Comparison of ENCODE assay signal across 9 mouse cellular contexts in the genomic region with DNA sequence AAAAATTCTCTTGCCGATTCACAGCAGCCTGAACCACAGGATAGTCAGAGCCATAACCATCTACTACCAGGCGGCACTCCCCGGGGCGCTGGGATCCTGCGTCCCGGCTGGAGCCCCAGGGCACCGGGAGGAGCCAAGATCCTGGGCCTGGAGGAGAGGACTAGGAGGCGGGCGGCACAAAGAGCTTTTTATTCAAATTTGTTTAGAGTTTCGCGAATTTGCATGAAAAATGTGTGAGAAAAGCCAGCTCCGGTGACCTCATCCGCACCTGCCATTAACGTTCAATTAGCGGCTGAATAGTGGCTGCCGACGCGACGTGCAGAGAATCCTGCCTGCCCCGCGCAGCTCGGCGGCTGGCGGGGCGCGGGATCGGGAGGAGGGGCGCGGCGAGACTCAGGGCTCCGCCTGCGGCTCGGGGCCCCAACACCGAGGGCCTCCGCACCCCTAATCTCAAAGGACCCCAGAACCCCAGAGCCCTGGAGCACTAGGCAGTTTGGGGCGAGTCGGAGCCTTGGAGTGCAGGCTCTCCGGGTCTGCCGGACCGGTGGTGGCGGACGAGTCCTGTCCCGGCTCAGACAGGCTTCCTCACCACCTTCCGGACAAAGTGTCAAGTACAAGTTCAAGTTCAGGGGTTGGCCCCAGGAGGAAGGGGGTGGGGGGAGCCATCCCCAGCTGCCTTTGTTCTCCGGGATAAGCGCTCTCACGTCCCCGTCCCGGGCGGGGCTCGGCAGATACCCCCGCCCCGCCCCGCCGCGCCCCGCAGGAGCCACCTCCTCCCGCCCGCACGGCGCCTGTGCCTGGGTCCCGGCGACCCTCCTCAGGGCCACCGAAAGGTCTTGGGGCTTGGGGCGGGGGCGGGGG.
A peak's percentile ranks its signal among the peaks of the same experiment; 100 is the strongest.
DNase-seq lines count a peak whose midpoint lies in the region; ATAC-seq and TF ChIP-seq lines count a peak whose summit lies in the region.
"Had no signal": no experiment of that assay in that cellular context is flagged by ENCODE, and none has a peak within 500 bp of the region (broad histone marks: within the 10 kb centered on the region; RNA-seq: fewer than 3 reads in every experiment).

No protein-coding gene starts in this region.

- peak overlapping the region; percentile 86 for H3K9ac ChIP-seq in hindbrain, embryonic 13.5 days
- no peak overlapping the region for H3K9ac ChIP-seq in liver, embryonic 13.5 days

- H3K9me3 ChIP-seq in E14TG2a.4 (ENCODE audit: low read length): no peaks in the 10 kb centered on the region
- no peaks in the 10 kb centered on the region for H3K9me3 ChIP-seq in embryonic facial prominence, embryonic 10.5 days
- no peaks in the 10 kb centered on the region for H3K9me3 ChIP-seq in hindbrain, embryonic 13.5 days
- H3K9me3 ChIP-seq in liver, embryonic 13.5 days (replicated peaks): no peaks in the 10 kb centered on the region
- H3K9me3 ChIP-seq: G1E had no signal

- peak; percentile 81 for DNase-seq in embryo, embryonic 11 days
- DNase-seq in embryo, embryonic 9.5 days (ENCODE audit: extremely low spot score): no peak
- DNase-seq in embryonic facial prominence, embryonic 10.5 days (ENCODE audit: low spot score): peak; percentile 66
- DNase-seq in liver, embryonic 13.5 days: no peak
- peak; percentile 72 for DNase-seq in right cerebral cortex, postnatal 4 days

- WGBS in embryonic facial prominence, embryonic 10.5 days: under 1% methylated on average over 66 of the region's 66 CpGs
- under 1% methylated on average over 55 of the region's 66 CpGs for WGBS in hindbrain, embryonic 13.5 days
- WGBS in liver, embryonic 13.5 days (ENCODE audit: insufficient replicate concordance): 2% methylated on average over 64 of the region's 66 CpGs

- ATAC-seq in hindbrain, embryonic 13.5 days (ENCODE audit: low FRiP score): peak; percentile 60
- ATAC-seq in liver, embryonic 13.5 days (ENCODE audit: low read depth): no peak
- no peak for ATAC-seq in activated CD4-positive, CD25-positive, alpha-beta regulatory T cell, adult 4 months

- peaks cover 99% of the 10 kb centered on the region for H3K27me3 ChIP-seq in E14TG2a.4 (ENCODE audit: insufficient read depth, low read length)
- peaks cover 100% of the 10 kb centered on the region for H3K27me3 ChIP-seq in embryonic facial prominence, embryonic 10.5 days (replicated peaks; ENCODE audit: low read depth, poor library complexity, severe bottlenecking)
- peaks cover 47% of the 10 kb centered on the region for H3K27me3 ChIP-seq in hindbrain, embryonic 13.5 days
- H3K27me3 ChIP-seq in liver, embryonic 13.5 days: peaks cover 99% of the 10 kb centered on the region

- no peak for TF ChIP-seq CTCF in E14TG2a.4 (conservative IDR thresholded peaks at IDR 0.05; ENCODE audit: low read length)

- H3K4me2 ChIP-seq in hindbrain, embryonic 13.5 days: peak overlapping the region; percentile 82
- H3K4me2 ChIP-seq in liver, embryonic 13.5 days: peak overlapping the region; percentile 39

- peak overlapping the region; percentile 82 for H3K4me3 ChIP-seq in E14TG2a.4 (replicated peaks; ENCODE audit: low read length)
- H3K4me3 ChIP-seq in embryonic facial prominence, embryonic 10.5 days: peak overlapping the region; percentile 52
- H3K4me3 ChIP-seq in hindbrain, embryonic 13.5 days: peak overlapping the region; percentile 53
- peak overlapping the region; percentile 29 for H3K4me3 ChIP-seq in liver, embryonic 13.5 days (replicated peaks)

- peaks cover 52% of the 10 kb centered on the region for H3K4me1 ChIP-seq in E14TG2a.4 (replicated peaks; ENCODE audit: low read depth, low read length)
- H3K4me1 ChIP-seq in embryonic facial prominence, embryonic 10.5 days: peaks cover 30% of the 10 kb centered on the region
- peaks cover 77% of the 10 kb centered on the region for H3K4me1 ChIP-seq in hindbrain, embryonic 13.5 days (replicated peaks)
- H3K4me1 ChIP-seq in liver, embryonic 13.5 days (replicated peaks): peaks cover 8% of the 10 kb centered on the region

- peak overlapping the region; percentile 74 for H3K27ac ChIP-seq in embryonic facial prominence, embryonic 10.5 days (replicated peaks)
- peak overlapping the region; percentile 98 for H3K27ac ChIP-seq in hindbrain, embryonic 13.5 days
- no peak overlapping the region for H3K27ac ChIP-seq in liver, embryonic 13.5 days

- H3K36me3 ChIP-seq in E14TG2a.4 (ENCODE audit: insufficient read depth, low read length): no peaks in the 10 kb centered on the region
- no peaks in the 10 kb centered on the region for H3K36me3 ChIP-seq in embryonic facial prominence, embryonic 10.5 days (replicated peaks)
- peaks cover 14% of the 10 kb centered on the region for H3K36me3 ChIP-seq in hindbrain, embryonic 13.5 days
- H3K36me3 ChIP-seq in liver, embryonic 13.5 days: no peaks in the 10 kb centered on the region
- H3K36me3 ChIP-seq: G1E had no signal

Comparison
In these comparisons a context has a peak if more than half of its experiments do, and no peak if none do; other contexts are left out.
1. DNase-seq: peak in embryo, embryonic 11 days (single experiment), embryonic facial prominence, embryonic 10.5 days (single experiment) and right cerebral cortex, postnatal 4 days (single experiment); none in embryo, embryonic 9.5 days (single experiment) and liver, embryonic 13.5 days (single experiment).
2. H3K4me3 ChIP-seq: peak in every context shown above with its lines; median percentile 82 in E14TG2a.4; 53 in hindbrain, embryonic 13.5 days; 52 in embryonic facial prominence, embryonic 10.5 days; 29 in liver, embryonic 13.5 days.